Mouse (Mus musculus) stomach, embryonic 16.5 days (tissue): ENCODE data around the gene Pdss2. TPM values are rescaled to one million over a fixed set of nuclear protein-coding genes. Genes with fewer than 3 reads are reported as not detected.

Source experiments
- ATAC-seq: fragments of 200-750 bp; cut with Nextera tagmentation; 2 replicates; pipeline ENCODE4 v1.8.0; 2017; ENCODE audit warnings: moderate number of reproducible peaks, moderate TSS enrichment; ENCODE audit not compliant: insufficient read depth, low FRiP score
- H3K27ac ChIP-seq: fragments of 300-500 bp; sonication (generic); 2 replicates; pipeline ENCODE4 v1.5.1; 2014; ENCODE audit warnings: low read length
- H3K27me3 ChIP-seq: fragments of 300-500 bp; sonication (generic); 2 replicates; pipeline ENCODE4 v1.6.1; 2014; ENCODE audit warnings: low read length, control low read depth, mixed read lengths; ENCODE audit not compliant: control insufficient read depth, insufficient read depth
- H3K36me3 ChIP-seq: fragments of 300-500 bp; sonication (generic); 2 replicates; pipeline ENCODE4 v1.6.1; 2014; ENCODE audit warnings: low read length; ENCODE audit not compliant: control insufficient read depth, insufficient read depth
- H3K4me1 ChIP-seq: fragments of 300-500 bp; sonication (generic); 2 replicates; pipeline ENCODE4 v1.6.1; 2014; ENCODE audit warnings: low read length, control low read depth, mixed read lengths; ENCODE audit not compliant: control insufficient read depth, insufficient read depth
- H3K4me2 ChIP-seq: fragments of 300-500 bp; sonication (generic); 2 replicates; pipeline ENCODE4 v1.6.1; 2014; ENCODE audit warnings: low read depth, low read length, mixed read lengths
- H3K4me3 ChIP-seq: fragments of 300-500 bp; sonication (generic); replicated peaks from 2 replicates; pipeline ENCODE4 v1.5.1; 2014; ENCODE audit warnings: mild to moderate bottlenecking, low read length
- H3K9ac ChIP-seq: fragments of 300-500 bp; sonication (generic); 2 replicates; pipeline ENCODE4 v1.6.1; 2014; ENCODE audit warnings: low read length
- H3K9me3 ChIP-seq: fragments of 300-500 bp; sonication (generic); replicated peaks from 2 replicates; pipeline ENCODE4 v1.6.1; 2016; ENCODE audit warnings: low read length, control low read depth; ENCODE audit not compliant: control insufficient read depth
- WGBS: fragments of 180-500 bp; shearing (Covaris S2); extraction: QIAGEN DNeasy Blood & Tissue Kit; methylation state at CpG from one replicate; pipeline ENCODE4 v1.1.7; 2014; 5-methylcytosine and 5-hydroxymethylcytosine counted together
- polyA plus RNA-seq: library from polyadenylated mRNA; unstranded; fragments of >200 nt; fragmentation: Nextera tagmentation; extraction: Ambion mirVana; gene quantifications from 2 replicates; pipeline ENCODE4 v1.2.1, GENCODE M21; 2015

The Pdss2 gene
- polyA plus RNA-seq, 1 experiment from 2014 or later = 11.9 TPM

GRCm38 (mm10) chr10:43481179-43481578 lies 259.9 kb downstream of the Pdss2 start:
- 46% methylated on average over 4 of the region's 4 CpGs for WGBS
- H3K4me1 ChIP-seq = peaks cover 21% of the 10 kb centered on the region

GRCm38 (mm10) chr10:43482021-43482420 lies 260.7 kb downstream of the Pdss2 start:
- H3K4me1 ChIP-seq = peaks cover 21% of the 10 kb centered on the region
- WGBS = 86% methylated on average over 5 of the region's 5 CpGs
- no peak overlapping the region for H3K9ac ChIP-seq
- no peak overlapping the region for H3K4me2 ChIP-seq
- H3K36me3 ChIP-seq = no peaks in the 10 kb centered on the region
- H3K9me3 ChIP-seq = no peaks in the 10 kb centered on the region
- no peaks in the 10 kb centered on the region for H3K27me3 ChIP-seq
- no peak overlapping the region for H3K27ac ChIP-seq
- ATAC-seq = no peak
- H3K4me3 ChIP-seq = no peak overlapping the region

More at GRCm38 (mm10) chr10:43481179-43481578, 259.9 kb downstream of the Pdss2 start:
- Histone ChIP-seq H3K4me3 (no peak overlapping the region), H3K4me2 (no peak overlapping the region), H3K36me3 (no peaks in the 10 kb centered on the region), H3K9ac (no peak overlapping the region), H3K27ac (no peak overlapping the region), H3K27me3 (no peaks in the 10 kb centered on the region), H3K9me3 (no peaks in the 10 kb centered on the region)
- no peak for ATAC-seq

- peaks cover 21% of the 10 kb centered on the region for H3K4me1 ChIP-seq
- ATAC-seq = no peak
- H3K27ac ChIP-seq = peak overlapping the region; percentile 79
- H3K4me3 ChIP-seq = no peak overlapping the region
- H3K27me3 ChIP-seq = no peaks in the 10 kb centered on the region
- H3K9ac ChIP-seq = peak overlapping the region; percentile 56
- no peaks in the 10 kb centered on the region for H3K36me3 ChIP-seq
- 32% methylated on average over 9 of the region's 9 CpGs for WGBS
- H3K9me3 ChIP-seq = no peaks in the 10 kb centered on the region
- H3K4me2 ChIP-seq = 0 out of 2 replicates have a peak overlapping the region, but pooled peaks have one; percentile 20
These were observed 262.2 kb downstream of the Pdss2 start for GRCm38 (mm10) chr10:43483426-43483995.

- no peak overlapping the region for H3K4me2 ChIP-seq
- peaks cover 14% of the 10 kb centered on the region for H3K4me1 ChIP-seq
- no peak for ATAC-seq
- H3K36me3 ChIP-seq = no peaks in the 10 kb centered on the region
- H3K9me3 ChIP-seq = no peaks in the 10 kb centered on the region
- H3K27me3 ChIP-seq = no peaks in the 10 kb centered on the region
- H3K27ac ChIP-seq = no peak overlapping the region
- no peak overlapping the region for H3K4me3 ChIP-seq
- WGBS = 76% methylated on average over 6 of the region's 6 CpGs
- H3K9ac ChIP-seq = no peak overlapping the region
These were observed 264.5 kb downstream of the Pdss2 start for GRCm38 (mm10) chr10:43485751-43486268.

GRCm38 (mm10) chr10:43487441-43488010 lies 266.2 kb downstream of the Pdss2 start:
- 78% methylated on average over 3 of the region's 3 CpGs for WGBS
- H3K27ac ChIP-seq = no peak overlapping the region
- ATAC-seq = no peak

GRCm38 (mm10) chr10:43488258-43488657 lies 267.0 kb downstream of the Pdss2 start:
- 64% methylated on average over 4 of the region's 4 CpGs for WGBS
- no peak for ATAC-seq
- Histone ChIP-seq H3K4me3 (no peak overlapping the region), H3K4me1 (peaks cover 6% of the 10 kb centered on the region), H3K36me3 (no peaks in the 10 kb centered on the region), H3K27me3 (no peaks in the 10 kb centered on the region), H3K4me2 (no peak overlapping the region), H3K27ac (no peak overlapping the region), H3K9me3 (no peaks in the 10 kb centered on the region), H3K9ac (no peak overlapping the region)

More at GRCm38 (mm10) chr10:43487441-43488010, 266.2 kb downstream of the Pdss2 start:
- Histone ChIP-seq H3K9me3 (no peaks in the 10 kb centered on the region), H3K4me1 (peaks cover 13% of the 10 kb centered on the region), H3K9ac (no peak overlapping the region), H3K27me3 (no peaks in the 10 kb centered on the region), H3K4me2 (no peak overlapping the region), H3K4me3 (no peak overlapping the region), H3K36me3 (no peaks in the 10 kb centered on the region)

- Histone ChIP-seq H3K27ac (no peak overlapping the region), H3K27me3 (no peaks in the 10 kb centered on the region), H3K9me3 (no peaks in the 10 kb centered on the region), H3K36me3 (no peaks in the 10 kb centered on the region), H3K4me3 (no peak overlapping the region), H3K4me2 (no peak overlapping the region), H3K4me1 (no peaks in the 10 kb centered on the region), H3K9ac (no peak overlapping the region)
- no peak for ATAC-seq
- 78% methylated on average over 7 of the region's 7 CpGs for WGBS
These were observed 267.9 kb downstream of the Pdss2 start for GRCm38 (mm10) chr10:43489139-43489538.

GRCm38 (mm10) chr10:43489550-43489949 lies 268.3 kb downstream of the Pdss2 start:
- ATAC-seq = no peak
- no peak overlapping the region for H3K4me2 ChIP-seq
- no peak overlapping the region for H3K9ac ChIP-seq
- H3K36me3 ChIP-seq = no peaks in the 10 kb centered on the region
- no peak overlapping the region for H3K4me3 ChIP-seq
- WGBS = 38% methylated on average over 6 of the region's 6 CpGs
- no peaks in the 10 kb centered on the region for H3K4me1 ChIP-seq
- H3K9me3 ChIP-seq = no peaks in the 10 kb centered on the region
- no peak overlapping the region for H3K27ac ChIP-seq
- H3K27me3 ChIP-seq = no peaks in the 10 kb centered on the region

- Histone ChIP-seq H3K9me3 (no peaks in the 10 kb centered on the region), H3K4me2 (no peak overlapping the region), H3K27me3 (no peaks in the 10 kb centered on the region), H3K9ac (no peak overlapping the region), H3K27ac (no peak overlapping the region), H3K36me3 (no peaks in the 10 kb centered on the region), H3K4me3 (no peak overlapping the region), H3K4me1 (no peaks in the 10 kb centered on the region)
- no peak for ATAC-seq
- WGBS = 61% methylated on average over 8 of the region's 8 CpGs
These were observed 268.7 kb downstream of the Pdss2 start for GRCm38 (mm10) chr10:43490034-43490433.
